Mouse (Mus musculus) E14TG2a.4 (cell line): ENCODE results near the gene Igfbp3.

Experiments
- CTCF ChIP-seq: conservative IDR thresholded peaks from 2 replicates; pipeline ENCODE4 v1.5.1; 2014; ENCODE audit warnings: low read length
- NANOG ChIP-seq: IDR thresholded peaks from 2 replicates; pipeline ENCODE4 v1.6.1; 2014; ENCODE audit warnings: borderline replicate concordance, low read length, mixed read lengths
- POU5F1 ChIP-seq: IDR thresholded peaks from 2 replicates; pipeline ENCODE4 v1.6.1; 2014; ENCODE audit warnings: low read length, borderline replicate concordance

DNA sequence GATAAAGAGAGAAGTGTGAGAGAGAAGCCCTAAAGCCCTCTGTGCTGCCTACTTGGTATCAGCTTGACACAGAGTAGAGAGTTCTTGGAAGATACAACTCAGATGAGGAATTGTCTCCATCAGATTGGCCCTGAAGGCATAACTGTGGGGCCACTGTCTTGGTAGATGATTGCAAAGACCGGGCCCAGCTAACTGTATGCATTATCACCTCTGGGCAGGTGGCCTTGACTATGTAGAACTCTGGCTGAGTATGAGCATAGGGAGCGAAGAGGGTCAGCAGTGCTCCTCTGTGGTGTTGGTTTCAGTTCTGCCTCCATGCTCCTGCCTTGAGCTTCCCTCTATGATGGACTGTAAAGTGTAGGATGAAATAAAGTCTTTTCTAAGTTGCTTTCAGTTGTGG, 36.7 kb upstream of the Igfbp3 start:
- no peak for TF ChIP-seq CTCF
- TF ChIP-seq POU5F1: no peak
- TF ChIP-seq NANOG: no peak
